Mouse (Mus musculus) left cerebral cortex, adult 11 months (tissue): ENCODE results near the gene Gm49325.
"Not testable (repeated sequence)": the region's sequence is repeated elsewhere in the genome, so short reads cannot be mapped to it uniquely, and the experiment has no call there.

ENCODE experiments used
- DNase-seq: peaks from one replicate; pipeline ENCODE4 v3.0.0; 2022; ENCODE audit warnings: low spot score

Gene Gm49325

DNA sequence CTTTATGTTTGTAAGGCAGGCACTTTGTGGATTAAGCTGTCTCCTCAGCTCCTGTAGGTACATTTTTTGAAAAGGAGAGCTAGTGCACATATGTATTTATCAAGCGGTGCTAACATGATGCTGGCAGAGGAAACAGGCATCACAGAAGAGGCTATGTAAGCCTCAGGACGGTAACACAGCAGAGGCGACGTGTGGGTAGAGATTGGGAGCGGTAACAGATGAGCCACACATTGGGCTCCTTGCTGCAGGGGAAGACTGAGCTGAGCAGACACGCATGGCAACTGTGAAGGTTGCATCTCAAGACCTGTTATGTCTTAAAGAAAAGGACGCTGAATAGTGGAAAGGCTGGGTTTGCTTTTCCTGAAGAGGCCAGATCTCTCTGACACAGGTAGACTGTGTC is 77.0 kb downstream of the Gm49325 start:
- DNase-seq = no peak

DNA sequence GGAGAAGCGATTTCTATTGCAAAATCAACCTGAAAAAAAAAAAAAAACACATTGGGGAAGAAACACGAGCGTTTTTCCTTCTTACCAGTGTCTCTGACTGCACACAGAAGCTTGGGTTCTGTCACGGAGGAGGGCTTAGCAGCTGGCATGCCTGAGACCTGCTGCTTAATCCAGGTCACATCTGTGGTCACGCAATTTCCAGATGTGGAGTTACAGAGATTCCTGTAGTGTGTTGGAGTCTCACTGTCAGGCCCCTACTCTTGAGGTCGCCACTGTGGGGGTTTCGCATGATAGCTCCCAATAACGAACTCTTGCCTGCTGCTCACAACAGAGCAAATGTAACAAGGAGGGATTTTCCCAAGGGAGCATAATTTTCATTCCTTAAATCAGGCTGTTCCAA is 78.2 kb downstream of the Gm49325 start:
- DNase-seq = no peak

DNA sequence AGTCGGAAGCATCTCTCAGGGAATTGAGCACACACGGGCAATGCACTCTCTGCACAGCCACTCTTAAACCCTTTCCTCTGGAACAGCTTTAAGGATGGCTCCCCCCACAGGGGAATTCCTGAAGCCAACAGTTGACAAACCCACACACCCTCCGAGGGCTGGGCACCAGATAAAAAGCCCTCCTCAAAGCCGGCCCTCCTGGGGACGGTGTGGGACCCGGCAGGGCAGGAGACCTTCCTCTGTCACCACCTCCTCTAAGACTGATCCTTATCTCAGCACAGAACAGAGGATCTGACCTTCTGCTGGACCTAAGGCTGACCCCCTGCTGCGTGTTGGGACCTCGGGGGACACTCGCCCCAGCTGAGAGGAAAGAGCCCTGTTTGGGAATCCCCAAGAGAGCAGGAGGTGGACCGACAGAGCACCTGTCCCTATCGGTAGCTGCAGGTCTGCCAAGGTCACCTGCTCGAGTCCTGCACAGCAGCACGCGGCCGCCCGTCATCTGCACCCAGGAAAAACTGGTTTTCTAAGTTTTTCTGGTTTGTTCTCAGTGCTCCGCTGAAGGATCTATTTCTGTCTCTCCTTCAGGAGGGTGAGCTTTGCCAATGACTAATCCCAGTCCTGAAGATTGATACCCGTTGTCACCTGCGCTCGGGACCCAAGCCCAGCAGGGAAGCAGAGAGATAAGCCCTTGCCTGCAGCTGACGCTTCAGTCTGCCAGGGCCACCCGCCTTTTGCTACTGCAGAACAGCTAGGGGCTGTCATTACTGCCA is 80.1 kb downstream of the Gm49325 start, which contains the start of gene Tspear:
Gene Tspear, plus strand, starts transcription at position 675 of the 770 bp plus-strand sequence.
- no peak for DNase-seq

DNA sequence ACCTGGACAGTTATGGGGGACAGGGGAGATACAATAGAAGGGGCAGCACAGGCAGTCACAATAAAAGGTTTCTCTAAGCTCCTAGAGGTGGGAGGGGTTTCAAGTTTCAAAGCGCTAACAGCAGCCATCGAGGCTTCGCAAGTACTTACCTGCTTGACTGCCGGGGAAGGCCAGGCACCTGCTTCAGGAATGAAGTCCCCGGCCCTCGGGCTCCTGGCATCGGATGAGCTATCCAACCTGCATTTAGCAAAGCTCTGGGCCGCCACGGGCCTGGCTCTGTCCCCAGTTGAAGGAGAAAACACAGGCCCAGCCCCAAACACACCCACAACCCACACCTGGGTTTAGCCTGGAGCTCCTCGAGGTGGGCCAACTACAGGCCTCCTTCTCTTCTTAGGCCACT is 81.0 kb downstream of the Gm49325 start:
- DNase-seq = no peak

DNA sequence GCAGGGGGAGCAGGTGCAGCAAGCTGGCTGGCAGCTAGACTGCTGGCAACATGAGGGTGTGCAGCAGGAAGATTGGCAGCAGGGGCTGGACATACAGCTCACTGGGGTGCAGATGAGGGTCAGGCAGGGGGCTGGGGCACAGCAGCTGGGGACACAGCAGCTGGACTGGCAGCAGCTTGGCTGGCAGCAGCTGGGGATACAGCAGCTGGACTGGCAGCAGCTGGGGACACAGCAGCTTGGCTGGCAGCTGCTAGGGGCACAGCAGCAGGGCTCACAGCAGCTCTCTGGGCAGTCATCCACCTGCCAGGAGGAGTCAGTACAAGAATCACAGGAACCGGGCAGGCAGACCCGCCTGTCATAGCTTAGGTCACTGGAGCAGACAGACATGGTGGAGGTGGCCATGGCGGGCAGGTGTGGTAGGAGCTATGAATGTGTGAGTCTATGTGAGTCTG is 84.4 kb downstream of the Gm49325 start, which contains the start of gene Gm19402:
Gene Gm19402, minus strand, starts transcription at position 402 of the 452 bp plus-strand sequence.
- not testable (repeated sequence) for DNase-seq
